Mouse (Mus musculus): ENCODE data around the gene Fbxo27. TPM values are rescaled to one million over a fixed set of nuclear protein-coding genes. Genes with fewer than 3 reads are reported as not detected.

Fbxo27 gene
- 0.81 and 0.97 TPM in 2 replicates for polyA plus RNA-seq (2012; rRNA removed)

GRCm38 (mm10) chr7:28692545-28693320 lies at the start of gene Fbxo27:
Fbxo27 (plus strand) TSS chr7:28692849.

GRCm38 (mm10) chr7:28716590-28717281 lies 24.1 kb downstream of the Fbxo27 start, which contains the start of gene Fbxo17:
Fbxo17 (plus strand) TSS chr7:28716804.

GRCm38 (mm10) chr7:28741709-28742438 lies 49.2 kb downstream of the Fbxo27 start, which contains the start of the genes Mrps12 and Sars2:
Mrps12 (minus strand) TSS chr7:28741820.
Sars2 (plus strand) TSS chr7:28741992.

Other genes with a start within 250 kb of the Fbxo27 start
- 0.32 and 0.42 TPM in 2 replicates for gene Lrfn1, start 240.9 kb upstream of the Fbxo27 start, polyA plus RNA-seq (2012; rRNA removed)
- not detected in 2 replicates for gene Ifnl2, start 182.4 kb upstream of the Fbxo27 start, polyA plus RNA-seq (2012; rRNA removed)
- gene Ifnl3, start 170.0 kb upstream of the Fbxo27 start, polyA plus RNA-seq (2012; rRNA removed): not detected in 2 replicates
- 0.46 and 2.9 TPM in 2 replicates for gene Sycn, start 152.0 kb upstream of the Fbxo27 start, polyA plus RNA-seq (2012; rRNA removed)
- gene Nccrp1, start 145.6 kb upstream of the Fbxo27 start, polyA plus RNA-seq (2012; rRNA removed): 0.04 and 0.07 TPM in 2 replicates
- gene Samd4b, start 94.7 kb upstream of the Fbxo27 start, polyA plus RNA-seq (2012; rRNA removed): 8.5 and 12.5 TPM in 2 replicates
- 7.5 and 9.7 TPM in 2 replicates for gene Pak4, start 94.7 kb upstream of the Fbxo27 start, polyA plus RNA-seq (2012; rRNA removed)
- not detected in 2 replicates for gene Acp7, start 61.5 kb upstream of the Fbxo27 start, polyA plus RNA-seq (2012; rRNA removed)
- gene Fbxo17, start 24.0 kb downstream of the Fbxo27 start, polyA plus RNA-seq (2012; rRNA removed): 1.3 and 1.4 TPM in 2 replicates
- 51.8 and 57.9 TPM in 2 replicates for gene Mrps12, start 49.0 kb downstream of the Fbxo27 start, polyA plus RNA-seq (2012; rRNA removed)
- 8.3 and 8.6 TPM in 2 replicates for gene Sars2, start 49.1 kb downstream of the Fbxo27 start, polyA plus RNA-seq (2012; rRNA removed)
- gene Ccer2, start 63.3 kb downstream of the Fbxo27 start, polyA plus RNA-seq (2012; rRNA removed): not detected in 2 replicates
- 20.9 and 23.4 TPM in 2 replicates for gene Sirt2, start 73.9 kb downstream of the Fbxo27 start, polyA plus RNA-seq (2012; rRNA removed)
- 15.6 and 17.5 TPM in 2 replicates for gene Nfkbib, start 74.7 kb downstream of the Fbxo27 start, polyA plus RNA-seq (2012; rRNA removed)
- 5.4 and 6.7 TPM in 2 replicates for gene Rinl, start 96.1 kb downstream of the Fbxo27 start, polyA plus RNA-seq (2012; rRNA removed)
- gene Hnrnpl, start 115.7 kb downstream of the Fbxo27 start, polyA plus RNA-seq (2012; rRNA removed): 125 and 133 TPM in 2 replicates
- gene Ech1, start 132.4 kb downstream of the Fbxo27 start, polyA plus RNA-seq (2012; rRNA removed): 480 and 495 TPM in 2 replicates
- 34.3 and 43.3 TPM in 2 replicates for gene Lgals4, start 141.0 kb downstream of the Fbxo27 start, polyA plus RNA-seq (2012; rRNA removed)
- gene Lgals7, start 171.0 kb downstream of the Fbxo27 start, polyA plus RNA-seq (2012; rRNA removed): 0.79 and 0.81 TPM in 2 replicates
- gene Capn12, start 188.6 kb downstream of the Fbxo27 start, polyA plus RNA-seq (2012; rRNA removed): 0.02 and 0.03 TPM in 2 replicates

Data from liver, embryonic 18 days (tissue).